ENCODE assay signal across 8 mouse cellular contexts in the genomic region with DNA sequence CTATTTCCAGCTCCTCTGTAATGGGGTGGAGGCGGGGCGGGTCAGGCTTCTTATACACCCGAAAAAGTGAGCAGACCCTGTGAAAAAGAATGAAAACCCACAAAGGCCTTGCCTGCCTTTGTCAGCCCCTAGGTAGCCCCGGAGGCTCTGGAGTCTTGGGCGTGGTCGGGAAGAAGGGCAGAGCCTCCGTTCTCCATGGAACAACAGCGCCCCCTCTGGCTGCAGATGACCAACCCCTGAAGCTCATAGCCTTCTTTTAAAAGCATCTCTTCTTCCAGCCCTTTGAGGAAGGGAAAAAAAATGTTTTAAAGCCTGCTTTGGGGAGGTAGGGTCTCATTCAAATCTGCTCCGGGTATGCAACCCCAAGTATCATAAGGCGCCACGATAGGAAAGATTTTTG. TPM values are rescaled to one million over a fixed set of nuclear protein-coding genes. Genes with fewer than 3 reads are reported as not detected.
DNase-seq lines count a peak whose midpoint lies in the region; ATAC-seq and TF ChIP-seq lines count a peak whose summit lies in the region.

No protein-coding gene starts in this region.

- H3K4me2 ChIP-seq in forebrain, embryonic 14.5 days (ENCODE audit: low read length) = no peak overlapping the region
- H3K4me2 ChIP-seq in limb, embryonic 13.5 days (replicated peaks) = peak overlapping the region; percentile 28; the same call in 1 of the 2 replicates

- H3K36me3 ChIP-seq in forebrain, embryonic 14.5 days (ENCODE audit: control insufficient read depth, insufficient read depth, low read length) = no peaks in the 10 kb centered on the region
- peaks cover 1% of the 10 kb centered on the region for H3K36me3 ChIP-seq in limb, embryonic 13.5 days

- H3K4me1 ChIP-seq in forebrain, embryonic 14.5 days (ENCODE audit: control insufficient read depth, insufficient read depth, low read length) = 0 out of 2 replicates have a peak, but pooled peaks cover 3% of the 10 kb centered on the region
- H3K4me1 ChIP-seq in limb, embryonic 13.5 days = peaks cover 81% of the 10 kb centered on the region

- H3K9ac ChIP-seq in forebrain, embryonic 14.5 days (ENCODE audit: low read length) = no peak overlapping the region
- H3K9ac ChIP-seq in limb, embryonic 13.5 days = no peak overlapping the region

- no peaks in the 10 kb centered on the region for H3K9me3 ChIP-seq in forebrain, embryonic 14.5 days (replicated peaks; ENCODE audit: control insufficient read depth, low read length)
- no peaks in the 10 kb centered on the region for H3K9me3 ChIP-seq in limb, embryonic 13.5 days

- TF ChIP-seq POLR2A in brain, embryonic 14.5 days (IDR thresholded peaks at IDR 0.05; ENCODE audit: borderline replicate concordance, extremely low read depth, insufficient read depth, insufficient read length, poor library complexity, severe bottlenecking) = no peak

- peak; percentile 64 for DNase-seq in layer of hippocampus, adult 11-12 months (ENCODE audit: low spot score)
- no peak for DNase-seq in layer of hippocampus, adult 9-11 months
- peak; percentile 64 for DNase-seq in brain, embryonic 14.5 days (ENCODE audit: low read depth)
- peak; percentile 54 for DNase-seq in forebrain, embryonic 14.5 days (ENCODE audit: low spot score)
- DNase-seq in heart, postnatal 4 days = peak; percentile 93
- peak; percentile 88 for DNase-seq in ovary, postnatal 14 days (ENCODE audit: low spot score)
- DNase-seq in urinary bladder, postnatal 4 days (ENCODE audit: low spot score in 2 of 2) = peak; percentile 77 to 93

- H3K27me3 ChIP-seq in forebrain, embryonic 14.5 days (replicated peaks; ENCODE audit: control insufficient read depth, insufficient read depth, low read length) = no peaks in the 10 kb centered on the region
- H3K27me3 ChIP-seq in limb, embryonic 13.5 days = no peaks in the 10 kb centered on the region

- H3K4me3 ChIP-seq in forebrain, embryonic 14.5 days (ENCODE audit: low read depth, low read length) = no peak overlapping the region
- H3K4me3 ChIP-seq in limb, embryonic 13.5 days = no peak overlapping the region

- no peak overlapping the region for H3K27ac ChIP-seq in forebrain, embryonic 14.5 days (ENCODE audit: low read depth, low read length)
- H3K27ac ChIP-seq in limb, embryonic 13.5 days = no peak overlapping the region

- WGBS in forebrain, embryonic 14.5 days = 14% methylated on average over 11 of the region's 11 CpGs
- 16% methylated on average over 11 of the region's 11 CpGs for WGBS in limb, embryonic 13.5 days

- peak; percentile 67 for TF ChIP-seq CTCF in brain, embryonic 14.5 days (IDR thresholded peaks at IDR 0.05; ENCODE audit: borderline replicate concordance, extremely low read depth, insufficient read depth, insufficient read length)

- no peak for ATAC-seq in forebrain, embryonic 14.5 days
- no peak for ATAC-seq in limb, embryonic 13.5 days (ENCODE audit: low FRiP score, low read depth)

RNA-seq across cellular contexts. Expression of a gene that starts 2.4 kb away (rescaled TPM):
- polyA plus RNA-seq in brain, embryonic 14.5 days (2012; rRNA removed) = 30.4 and 47.4 TPM in 2 replicates
- 6.6 and 10.8 TPM in 2 replicates for polyA plus RNA-seq in forebrain, embryonic 14.5 days (2014; fragmentation: Nextera tagmentation; extraction: Ambion mirVana)
- 100 to 1,000 TPM; 153 to 163 TPM for total RNA-seq in heart, postnatal 4 days (2021)
- polyA plus RNA-seq in limb, embryonic 13.5 days (2015; fragmentation: Nextera tagmentation; extraction: Ambion mirVana) = 149 and 152 TPM in 2 replicates
